Mouse (Mus musculus): ENCODE measurements around the gene Ccdc18.
"Not testable (repeated sequence)": the region's sequence is repeated elsewhere in the genome, so short reads cannot be mapped to it uniquely, and the experiment has no call there.

The Ccdc18 gene

DNA sequence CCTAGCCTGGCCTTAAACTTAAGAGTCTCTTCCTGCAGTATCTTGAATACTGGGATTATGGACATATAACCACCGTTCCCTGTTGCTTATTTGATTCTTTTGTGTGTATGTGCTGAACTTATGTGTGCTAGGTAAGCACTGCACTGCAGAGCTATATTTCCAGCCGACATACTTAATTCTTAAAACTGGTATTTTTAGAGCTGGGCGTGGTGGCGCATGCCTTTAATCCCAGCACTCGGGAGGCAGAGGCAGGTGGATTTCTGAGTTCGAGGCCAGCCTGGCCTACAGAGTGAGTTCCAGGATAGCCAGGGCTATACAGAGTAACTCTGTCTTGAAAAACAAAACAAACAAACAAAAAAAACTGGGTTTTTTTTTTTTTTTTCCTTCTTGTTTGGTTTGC is 138.7 kb downstream of the Ccdc18 start:
- DNase-seq (ENCODE audit: low read depth, low spot score); H3K36me3 ChIP-seq (ENCODE audit: control insufficient read depth, insufficient read depth, low read length, poor library complexity, severe bottlenecking); H3K27me3 ChIP-seq (ENCODE audit: control insufficient read depth, insufficient read depth, low read length, poor library complexity, severe bottlenecking): not testable (repeated sequence)
